ENCODE assay signal across 7 mouse cellular contexts in genomic region chr16:56920102-56920657, GRCm38 (mm10). TPM values are rescaled to one million over a fixed set of nuclear protein-coding genes. Genes with fewer than 3 reads are reported as not detected.
DNase-seq lines count a peak whose midpoint lies in the region; ATAC-seq lines count a peak whose summit lies in the region.

No protein-coding gene starts in this region.

- WGBS in limb, embryonic 11.5 days = 22% methylated on average over 8 of the region's 8 CpGs
- 26% methylated on average over 8 of the region's 8 CpGs for WGBS in limb, embryonic 10.5 days

- H3K9ac ChIP-seq in limb, embryonic 11.5 days (ENCODE audit: low read length) = no peak overlapping the region

- H3K4me3 ChIP-seq in limb, embryonic 11.5 days (ENCODE audit: low read depth, low read length) = no peak overlapping the region
- no peak overlapping the region for H3K4me3 ChIP-seq in limb, embryonic 10.5 days

- peak; percentile 28 for DNase-seq in limb, embryonic 11.5 days (ENCODE audit: low spot score)
- DNase-seq in limb, embryonic 10.5 days (ENCODE audit: low spot score) = no peak
- DNase-seq in frontal cortex, postnatal 25 days (ENCODE audit: low spot score in 2 of 2) = peak; percentile 5 to 6
- DNase-seq in layer of hippocampus, adult 9-10 months (ENCODE audit: low spot score) = peak; percentile 56
- DNase-seq in neural tube, embryonic 10.5 days (ENCODE audit: extremely low spot score, low spot score) = peak; percentile 20
- DNase-seq in thymus, postnatal 14 days = no peak

- H3K36me3 ChIP-seq in limb, embryonic 11.5 days (ENCODE audit: control insufficient read depth, insufficient read depth, low read length) = no peaks in the 10 kb centered on the region
- no peaks in the 10 kb centered on the region for H3K36me3 ChIP-seq in limb, embryonic 10.5 days

- H3K27me3 ChIP-seq in limb, embryonic 11.5 days (ENCODE audit: control insufficient read depth, insufficient read depth, low read length) = no peaks in the 10 kb centered on the region
- H3K27me3 ChIP-seq in limb, embryonic 10.5 days (ENCODE audit: low read depth, poor library complexity, severe bottlenecking) = no peaks in the 10 kb centered on the region

- no peaks in the 10 kb centered on the region for H3K4me1 ChIP-seq in limb, embryonic 11.5 days (ENCODE audit: control insufficient read depth, insufficient read depth, low read length)
- no peaks in the 10 kb centered on the region for H3K4me1 ChIP-seq in limb, embryonic 10.5 days

- no peak for ATAC-seq in limb, embryonic 11.5 days (ENCODE audit: insufficient number of reproducible peaks, low FRiP score, low TSS enrichment, low read depth)
- ATAC-seq in activated CD4-positive, CD25-positive, alpha-beta regulatory T cell, adult 4 months = peak; percentile 54

- no peak overlapping the region for H3K27ac ChIP-seq in limb, embryonic 11.5 days (replicated peaks; ENCODE audit: low read depth, low read length)
- no peak overlapping the region for H3K27ac ChIP-seq in limb, embryonic 10.5 days

- H3K9me3 ChIP-seq in limb, embryonic 11.5 days (ENCODE audit: control insufficient read depth, low read length) = no peaks in the 10 kb centered on the region
- H3K9me3 ChIP-seq in limb, embryonic 10.5 days (replicated peaks) = no peaks in the 10 kb centered on the region

- H3K4me2 ChIP-seq in limb, embryonic 11.5 days (ENCODE audit: low read depth, severe bottlenecking) = no peak overlapping the region

RNA-seq across cellular contexts. Expression of gene Lnp1, which starts 7.7 kb away (rescaled TPM):
- not detected in 2 replicates for polyA plus RNA-seq in limb, embryonic 11.5 days (2014; fragmentation: Nextera tagmentation; extraction: Ambion mirVana)
- not detected in 2 replicates for polyA plus RNA-seq in limb, embryonic 10.5 days (2016; fragmentation: Nextera tagmentation; extraction: Ambion mirVana)
- polyA plus RNA-seq in activated CD4-positive, CD25-positive, alpha-beta regulatory T cell, adult 4 months (2017; shearing (Covaris generic)) = not detected

RNA-seq across cellular contexts. Expression of gene Tmem45a, which starts 34.2 kb away (rescaled TPM):
- polyA plus RNA-seq in limb, embryonic 11.5 days (2014; fragmentation: Nextera tagmentation; extraction: Ambion mirVana) = 13.0 and 13.8 TPM in 2 replicates
- 7.4 and 9.0 TPM in 2 replicates for polyA plus RNA-seq in limb, embryonic 10.5 days (2016; fragmentation: Nextera tagmentation; extraction: Ambion mirVana)
- polyA plus RNA-seq in activated CD4-positive, CD25-positive, alpha-beta regulatory T cell, adult 4 months (2017; shearing (Covaris generic)) = not detected

Comparison
In these comparisons a context has a peak if more than half of its experiments do, and no peak if none do; other contexts are left out.
1. DNase-seq: peak in limb, embryonic 11.5 days (single experiment), frontal cortex, postnatal 25 days (2 of 2), layer of hippocampus, adult 9-10 months (single experiment) and neural tube, embryonic 10.5 days (single experiment); none in limb, embryonic 10.5 days (single experiment) and thymus, postnatal 14 days (single experiment).